In genomic region chr7:79576659-79577058, GRCm38 (mm10) we compare ENCODE assay signal across 11 mouse cellular contexts. TPM values are rescaled to one million over a fixed set of nuclear protein-coding genes. Genes with fewer than 3 reads are reported as not detected.
DNase-seq lines count a peak whose midpoint lies in the region; ATAC-seq lines count a peak whose summit lies in the region.
"Had no signal": no experiment of that assay in that cellular context is flagged by ENCODE, and none has a peak within 500 bp of the region (broad histone marks: within the 10 kb centered on the region; RNA-seq: fewer than 3 reads in every experiment).

No protein-coding gene starts in this region.

- H3K4me3 ChIP-seq in embryonic facial prominence, embryonic 15.5 days (replicated peaks) = no peak overlapping the region
- H3K4me3 ChIP-seq in hindbrain, embryonic 15.5 days = no peak overlapping the region
- H3K4me3 ChIP-seq: heart, embryonic 15.5 days had no signal

- no peak overlapping the region for H3K9ac ChIP-seq in embryonic facial prominence, embryonic 15.5 days
- no peak overlapping the region for H3K9ac ChIP-seq in hindbrain, embryonic 15.5 days
- H3K9ac ChIP-seq: heart, embryonic 15.5 days had no signal

- H3K9me3 ChIP-seq in embryonic facial prominence, embryonic 15.5 days (replicated peaks) = no peaks in the 10 kb centered on the region
- no peaks in the 10 kb centered on the region for H3K9me3 ChIP-seq in hindbrain, embryonic 15.5 days
- H3K9me3 ChIP-seq: heart, embryonic 15.5 days had no signal

- H3K4me1 ChIP-seq in embryonic facial prominence, embryonic 15.5 days = peaks cover 17% of the 10 kb centered on the region
- H3K4me1 ChIP-seq in hindbrain, embryonic 15.5 days (replicated peaks) = peaks cover 36% of the 10 kb centered on the region

- no peaks in the 10 kb centered on the region for H3K36me3 ChIP-seq in embryonic facial prominence, embryonic 15.5 days
- H3K36me3 ChIP-seq in hindbrain, embryonic 15.5 days = no peaks in the 10 kb centered on the region
- H3K36me3 ChIP-seq: heart, embryonic 15.5 days had no signal

- peaks cover 70% of the 10 kb centered on the region for H3K27me3 ChIP-seq in embryonic facial prominence, embryonic 15.5 days
- H3K27me3 ChIP-seq in hindbrain, embryonic 15.5 days = no peaks in the 10 kb centered on the region

- DNase-seq in cerebellum, adult 11 months = peak; percentile 33
- DNase-seq in 3T3-L1 (ENCODE audit: low read depth, low spot score) = peak; percentile 9
- DNase-seq in adrenal gland, postnatal 25 days = peak; percentile 57
- peak; percentile 57 for DNase-seq in lung, postnatal 14 days
- DNase-seq in skeletal muscle tissue, adult 2 months (ENCODE audit: low read depth, low spot score) = peak; percentile 29

- H3K4me2 ChIP-seq in embryonic facial prominence, embryonic 15.5 days (replicated peaks) = no peak overlapping the region
- no peak overlapping the region for H3K4me2 ChIP-seq in hindbrain, embryonic 15.5 days
- H3K4me2 ChIP-seq: heart, embryonic 15.5 days had no signal

- no peak for ATAC-seq in cerebellum, adult (ENCODE audit: insufficient number of reproducible peaks, low FRiP score, low TSS enrichment)
- no peak for ATAC-seq in embryonic facial prominence, embryonic 15.5 days (ENCODE audit: insufficient number of reproducible peaks, low FRiP score, low TSS enrichment, low read depth)
- no peak for ATAC-seq in hindbrain, embryonic 15.5 days (ENCODE audit: low FRiP score, low read depth)

- peak overlapping the region; percentile 25; the same call in 1 of the 2 replicates for H3K27ac ChIP-seq in embryonic facial prominence, embryonic 15.5 days (replicated peaks)
- H3K27ac ChIP-seq in hindbrain, embryonic 15.5 days (replicated peaks) = peak overlapping the region; percentile 80
- H3K27ac ChIP-seq: heart, embryonic 15.5 days had no signal

- 2% methylated on average over 5 of the region's 5 CpGs for WGBS in embryonic facial prominence, embryonic 15.5 days
- 12% methylated on average over 5 of the region's 5 CpGs for WGBS in hindbrain, embryonic 15.5 days

RNA-seq across cellular contexts. Expression of gene Rhcg, which starts 40.8 kb away (rescaled TPM):
- 14.6 and 14.9 TPM in 2 replicates for total RNA-seq in adrenal gland, postnatal 25 days (2021)
- 0.35 TPM in 1 of 2 replicates, not detected in the other for polyA plus RNA-seq in embryonic facial prominence, embryonic 15.5 days (2015; fragmentation: Nextera tagmentation; extraction: Ambion mirVana)
- 4.0 and 5.1 TPM in 2 replicates for polyA plus RNA-seq in hindbrain, embryonic 15.5 days (2015; fragmentation: Nextera tagmentation; extraction: Ambion mirVana)
- total RNA-seq: neutrophil, adult 5-6 weeks had no signal
- polyA plus RNA-seq: C2C12; heart, embryonic 15.5 days had no signal
